Mouse (Mus musculus) ES-Bruce4 (cell line): ENCODE results near the gene Rpl24.

ENCODE experiments used
- CTCF ChIP-seq: IDR thresholded peaks from one replicate; pipeline ENCODE4 v1.8.1; 2011; ENCODE audit warnings: low read depth, low read length
- EP300 ChIP-seq: IDR thresholded peaks from 2 replicates; pipeline ENCODE4 v1.6.1; 2011; ENCODE audit warnings: low read depth, low read length; ENCODE audit not compliant: insufficient read depth
- POLR2A ChIP-seq: IDR thresholded peaks from one replicate; pipeline ENCODE4 v1.8.1; 2011; ENCODE audit warnings: low read length; ENCODE audit not compliant: insufficient read depth

DNA sequence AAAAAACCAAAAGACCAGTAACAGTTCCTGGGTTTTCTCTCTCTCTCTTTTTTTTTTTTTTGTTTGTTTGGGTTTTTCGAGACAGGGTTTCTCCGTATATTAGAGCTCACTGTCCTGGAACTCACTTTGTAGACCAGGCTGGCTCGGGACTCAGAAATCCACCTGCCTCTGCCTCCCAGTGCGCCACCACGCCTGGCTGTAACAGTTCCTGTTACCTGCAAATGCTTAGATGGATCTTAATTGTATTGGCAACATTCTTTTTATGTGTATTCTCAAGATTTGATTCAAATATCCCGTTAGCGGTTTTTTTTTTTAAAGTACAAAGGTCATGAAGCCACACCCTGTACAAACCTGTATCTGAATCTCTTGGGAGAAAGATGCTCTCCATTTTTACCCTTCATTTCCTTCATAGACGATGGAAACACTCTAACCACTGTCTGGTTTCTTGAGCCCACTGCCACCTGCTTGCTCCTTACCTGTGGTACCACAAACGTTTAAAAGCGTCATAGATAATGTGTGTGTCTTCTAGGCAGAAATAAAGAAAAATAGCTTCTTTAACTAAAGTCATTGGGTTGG lies 6.6 kb downstream of the Rpl24 start:
- no peak for TF ChIP-seq CTCF
- TF ChIP-seq POLR2A, result no peak
- TF ChIP-seq EP300, result no peak
